Mouse (Mus musculus) G1E (cell line): ENCODE results near the gene Dscam. TPM values are rescaled to one million over a fixed set of nuclear protein-coding genes. Genes with fewer than 3 reads are reported as not detected.

Experiments used
- ATAC-seq: 2 replicates; pipeline ENCODE4 v1.8.0; 2016; ENCODE audit warnings: mild to moderate bottlenecking; ENCODE audit not compliant: insufficient number of reproducible peaks, poor library complexity, low FRiP score, severe bottlenecking; ENCODE audit errors: extremely low read depth
- DNase-seq: peaks from one replicate; pipeline ENCODE4 v3.0.0; 2012; ENCODE audit warnings: low spot score
- H3K27me3 ChIP-seq: 2 replicates; pipeline ENCODE4 v1.6.1; 2012; ENCODE audit warnings: mild to moderate bottlenecking, low read length, inconsistent platforms; ENCODE audit not compliant: insufficient read depth
- H3K36me3 ChIP-seq: replicated peaks from 2 replicates; pipeline ENCODE3; 2012; ENCODE audit warnings: mild to moderate bottlenecking, inconsistent platforms
- H3K4me1 ChIP-seq: 2 replicates; pipeline ENCODE4 v1.6.1; 2012; ENCODE audit warnings: low read depth, low read length, inconsistent platforms, mixed read lengths; ENCODE audit not compliant: insufficient read depth
- H3K4me3 ChIP-seq: 2 replicates; pipeline ENCODE4 v1.5.1; 2012; ENCODE audit warnings: low read depth, mild to moderate bottlenecking, inconsistent platforms, low read length, moderate library complexity, mixed read lengths
- H3K9me3 ChIP-seq: replicated peaks from 2 replicates; pipeline ENCODE4 v1.6.1; 2012; ENCODE audit warnings: inconsistent platforms
- CTCF ChIP-seq: IDR thresholded peaks from 2 replicates; pipeline ENCODE4 v1.5.1; 2012; ENCODE audit warnings: low read depth, low read length, inconsistent platforms, mixed read lengths
- GATA1 ChIP-seq: IDR thresholded peaks from 2 replicates; pipeline ENCODE4 v1.6.1; 2012; ENCODE audit warnings: borderline replicate concordance, low read length, inconsistent platforms, mixed read lengths
- GATA2 ChIP-seq: IDR thresholded peaks from 2 replicates; pipeline ENCODE4 v1.6.1; 2012; ENCODE audit warnings: low read depth, low read length, inconsistent platforms, borderline replicate concordance
- POLR2AphosphoS5 ChIP-seq: IDR thresholded peaks from 2 replicates; pipeline ENCODE4 v1.6.1; 2012; ENCODE audit warnings: low read depth, low read length, inconsistent platforms; ENCODE audit not compliant: insufficient replicate concordance
- TAL1 ChIP-seq: conservative IDR thresholded peaks from 2 replicates; pipeline ENCODE4 v1.6.1; 2012; ENCODE audit warnings: low read depth, low read length, inconsistent platforms, mixed read lengths
- polyA plus RNA-seq: library from polyadenylated mRNA; stranded (reverse); fragments of >175 nt; gene quantifications from 2 replicates; pipeline ENCODE4 v1.2.3, GENCODE M21; 2012
- total RNA-seq, 2 experiments: library from RNA; stranded (forward) in 1 of 2; stranded (reverse) in 1 of 2; fragments of 200-1000 nt in 1 of 2; fragments of >200 nt in 1 of 2; fragmentation: Nextera tagmentation in 1 of 2; gene quantifications; 2 replicates each; pipeline ENCODE4 v1.2.3; 2014 to 2017

Dscam gene
- total and polyA plus RNA-seq, 3 experiments = under 0.01 TPM; not detected in 2

GRCm38 (mm10) chr16:96846113-96846512 is 324.4 kb downstream of the Dscam start:
- DNase-seq = no peak
- no peaks in the 10 kb centered on the region for H3K27me3 ChIP-seq
- no peak for ATAC-seq
- H3K4me3 ChIP-seq = no peak overlapping the region
- no peak for TF ChIP-seq TAL1
- no peak for TF ChIP-seq GATA1
- TF ChIP-seq GATA2 = no peak
- no peak for TF ChIP-seq CTCF
- no peak for TF ChIP-seq POLR2AphosphoS5
- H3K36me3 ChIP-seq = no peaks in the 10 kb centered on the region
- no peaks in the 10 kb centered on the region for H3K4me1 ChIP-seq
- peaks cover 4% of the 10 kb centered on the region; the same call in 1 of the 2 replicates for H3K9me3 ChIP-seq

- TF ChIP-seq GATA1 = no peak
- TF ChIP-seq GATA2 = no peak
- TF ChIP-seq CTCF = no peak
- no peak for TF ChIP-seq POLR2AphosphoS5
- H3K27me3 ChIP-seq = no peaks in the 10 kb centered on the region
- H3K9me3 ChIP-seq = 0 out of 2 replicates have a peak, but pooled peaks cover 2% of the 10 kb centered on the region
- no peaks in the 10 kb centered on the region for H3K36me3 ChIP-seq
- H3K4me3 ChIP-seq = no peak overlapping the region
- ATAC-seq (no peak), DNase-seq (no peak)
- H3K4me1 ChIP-seq = no peaks in the 10 kb centered on the region
Observed at GRCm38 (mm10) chr16:96845475-96846098, 325.0 kb downstream of the Dscam start.

GRCm38 (mm10) chr16:96843691-96844400 is 326.7 kb downstream of the Dscam start:
- TF ChIP-seq GATA2 (no peak), TAL1 (no peak), CTCF (no peak), GATA1 (no peak), POLR2AphosphoS5 (no peak)
- no peak overlapping the region for H3K4me3 ChIP-seq
- H3K9me3 ChIP-seq = no peaks in the 10 kb centered on the region
- ATAC-seq (no peak), DNase-seq (no peak)
- H3K4me1 ChIP-seq = no peaks in the 10 kb centered on the region
- H3K27me3 ChIP-seq = no peaks in the 10 kb centered on the region
- H3K36me3 ChIP-seq = no peaks in the 10 kb centered on the region

- Histone ChIP-seq H3K27me3 (no peaks in the 10 kb centered on the region), H3K4me1 (no peaks in the 10 kb centered on the region), H3K36me3 (no peaks in the 10 kb centered on the region), H3K4me3 (no peak overlapping the region), H3K9me3 (no peaks in the 10 kb centered on the region)
- TF ChIP-seq CTCF (no peak), TAL1 (no peak), GATA1 (no peak), POLR2AphosphoS5 (no peak), GATA2 (no peak)
- ATAC-seq (no peak), DNase-seq (no peak)
Observed at GRCm38 (mm10) chr16:96842829-96843360, 327.7 kb downstream of the Dscam start.

- peaks cover 9% of the 10 kb centered on the region for H3K9me3 ChIP-seq
- H3K4me1 ChIP-seq = no peaks in the 10 kb centered on the region
- no peak overlapping the region for H3K4me3 ChIP-seq
- H3K27me3 ChIP-seq = no peaks in the 10 kb centered on the region
- no peak for ATAC-seq
- H3K36me3 ChIP-seq = no peaks in the 10 kb centered on the region
- DNase-seq = no peak
- TF ChIP-seq GATA2 = no peak
- TF ChIP-seq CTCF = no peak
- TF ChIP-seq GATA1 = no peak
Observed at GRCm38 (mm10) chr16:96819649-96820048, 350.9 kb downstream of the Dscam start.

GRCm38 (mm10) chr16:96806298-96806697 is 364.3 kb downstream of the Dscam start:
- ATAC-seq = no peak
- TF ChIP-seq GATA2 (no peak), CTCF (no peak), TAL1 (no peak), GATA1 (no peak), POLR2AphosphoS5 (no peak)
- Histone ChIP-seq H3K4me1 (no peaks in the 10 kb centered on the region), H3K36me3 (no peaks in the 10 kb centered on the region), H3K4me3 (no peak overlapping the region), H3K9me3 (0 out of 2 replicates have a peak, but pooled peaks cover 2% of the 10 kb centered on the region), H3K27me3 (no peaks in the 10 kb centered on the region)
- no peak for DNase-seq
